Mouse (Mus musculus) embryonic facial prominence, embryonic 13.5 days (tissue): ENCODE data around the gene Btbd35f22. TPM values are rescaled to one million over a fixed set of nuclear protein-coding genes. Genes with fewer than 3 reads are reported as not detected.
"Not testable (repeated sequence)": the region's sequence is repeated elsewhere in the genome, so short reads cannot be mapped to it uniquely, and the experiment has no call there.

Experiments
- ATAC-seq: fragments of 200-750 bp; cut with Nextera tagmentation; 2 replicates; pipeline ENCODE4 v1.8.0; 2017; ENCODE audit warnings: low read depth; ENCODE audit not compliant: insufficient number of reproducible peaks, insufficient read depth, low FRiP score, low TSS enrichment
- H3K27ac ChIP-seq: fragments of 300-500 bp; sonication (generic); 2 replicates; pipeline ENCODE4 v1.5.1; 2015; ENCODE audit warnings: moderate library complexity, mild to moderate bottlenecking, inconsistent platforms
- H3K27me3 ChIP-seq: fragments of 300-500 bp; sonication (generic); 2 replicates; pipeline ENCODE4 v1.6.1; 2015; ENCODE audit warnings: mild to moderate bottlenecking, inconsistent platforms
- H3K36me3 ChIP-seq: fragments of 300-500 bp; sonication (generic); 2 replicates; pipeline ENCODE4 v1.6.1; 2015; ENCODE audit warnings: mild to moderate bottlenecking, inconsistent platforms
- H3K4me1 ChIP-seq: fragments of 300-500 bp; sonication (generic); 2 replicates; pipeline ENCODE4 v1.6.1; 2015; ENCODE audit warnings: inconsistent platforms
- H3K4me2 ChIP-seq: fragments of 300-500 bp; sonication (generic); 2 replicates; pipeline ENCODE4 v1.6.1; 2015; ENCODE audit warnings: moderate library complexity, mild to moderate bottlenecking, inconsistent platforms
- H3K4me3 ChIP-seq: fragments of 300-500 bp; sonication (generic); 2 replicates; pipeline ENCODE4 v1.5.1; 2015; ENCODE audit warnings: mild to moderate bottlenecking, inconsistent platforms
- H3K9ac ChIP-seq: fragments of 300-500 bp; sonication (generic); 2 replicates; pipeline ENCODE4 v1.6.1; 2015; ENCODE audit warnings: mild to moderate bottlenecking, inconsistent platforms
- H3K9me3 ChIP-seq: fragments of 300-500 bp; sonication (generic); 2 replicates; pipeline ENCODE4 v1.6.1; 2016; ENCODE audit warnings: inconsistent platforms
- WGBS: fragments of 180-500 bp; shearing (Covaris S2); methylation state at CpG from one replicate; pipeline ENCODE4 v1.1.7; 2015; ENCODE audit warnings: mixed read lengths; 5-methylcytosine and 5-hydroxymethylcytosine counted together
- polyA plus RNA-seq: library from polyadenylated mRNA; unstranded; fragments of >200 nt; fragmentation: Nextera tagmentation; extraction: Ambion mirVana; gene quantifications from 2 replicates; pipeline ENCODE4 v1.2.1, GENCODE M21; 2015

Btbd35f22 gene
- not detected in 2 replicates for polyA plus RNA-seq

DNA sequence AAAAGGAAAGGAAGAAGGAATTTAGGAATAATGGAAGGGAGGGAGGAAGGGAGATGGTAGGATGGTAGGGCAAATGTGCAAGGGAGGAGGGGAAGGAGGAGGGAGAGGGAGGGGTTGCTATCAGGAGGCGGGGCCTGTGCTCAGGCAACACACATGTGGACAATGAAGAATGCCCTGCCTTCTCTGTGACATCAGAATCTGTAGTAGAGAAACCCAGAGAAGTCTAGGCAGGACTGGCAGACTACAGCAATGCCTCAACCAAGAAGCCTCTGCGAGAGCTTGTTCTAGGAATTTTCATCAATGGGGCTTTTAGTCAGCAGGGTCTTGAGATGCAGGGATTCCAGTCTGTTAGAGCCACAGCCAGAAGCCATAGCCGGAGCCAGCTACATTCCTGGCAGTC lies at the start of gene Btbd35f22:
Gene Btbd35f22, plus strand, starts transcription at position 301 of the 400 bp plus-strand sequence.
- not testable (repeated sequence) for H3K9ac ChIP-seq, H3K36me3 ChIP-seq, H3K27me3 ChIP-seq, H3K4me2 ChIP-seq, H3K9me3 ChIP-seq, H3K27ac ChIP-seq, H3K4me3 ChIP-seq, H3K4me1 ChIP-seq, ATAC-seq
- no CpG with 5 or more reads among the region's 3 CpGs for WGBS

Other genes with a start within 250 kb of the Btbd35f22 start
- gene Gm21637, start 85.8 kb upstream of the Btbd35f22 start, polyA plus RNA-seq: not detected in 2 replicates
- not detected in 2 replicates for gene Btbd35f2, start 230.6 kb downstream of the Btbd35f22 start, polyA plus RNA-seq